15 mouse cellular contexts compared by ENCODE assay signal in genomic region chr7:127270256-127270655, GRCm38 (mm10). TPM values are rescaled to one million over a fixed set of nuclear protein-coding genes. Genes with fewer than 3 reads are reported as not detected.
DNase-seq lines count a peak whose midpoint lies in the region; TF ChIP-seq lines count a peak whose summit lies in the region.
"Had no signal": no experiment of that assay in that cellular context is flagged by ENCODE, and none has a peak within 500 bp of the region (broad histone marks: within the 10 kb centered on the region; RNA-seq: fewer than 3 reads in every experiment).

No protein-coding gene starts in this region.

- H3K27me3 ChIP-seq in megakaryocyte, embryonic 14.5 days (replicated peaks): no peaks in the 10 kb centered on the region
- H3K27me3 ChIP-seq: limb, embryonic 12.5 days; midbrain, embryonic 12.5 days had no signal

- peaks cover 35% of the 10 kb centered on the region for H3K36me3 ChIP-seq in megakaryocyte, embryonic 14.5 days (replicated peaks; ENCODE audit: low read length)

- no peak for TF ChIP-seq CTCF in lung, adult 2 months (IDR thresholded peaks at IDR 0.05; ENCODE audit: insufficient read depth, low read length)
- TF ChIP-seq CTCF in bone marrow macrophage, adult 2 months (IDR thresholded peaks at IDR 0.05; ENCODE audit: low read depth, low read length): no peak

- peak overlapping the region; percentile 79 for H3K27ac ChIP-seq in bone marrow macrophage, adult 2 months (ENCODE audit: insufficient read depth, low read depth, low read length)
- H3K27ac ChIP-seq: hindbrain, embryonic 14.5 days; left cerebral cortex, adult 2 months; limb, embryonic 12.5 days; midbrain, embryonic 12.5 days had no signal

- H3K4me3 ChIP-seq in lung, adult 2 months (replicated peaks; ENCODE audit: extremely low read depth, low read depth, low read length): no peak overlapping the region
- H3K4me3 ChIP-seq in bone marrow macrophage, adult 2 months (ENCODE audit: insufficient read depth, low read length): no peak overlapping the region
- peak overlapping the region; percentile 73 for H3K4me3 ChIP-seq in megakaryocyte, embryonic 14.5 days (replicated peaks)
- H3K4me3 ChIP-seq: left cerebral cortex, adult 2 months; limb, embryonic 12.5 days; midbrain, embryonic 12.5 days had no signal

- peak; percentile 40 for DNase-seq in lung, postnatal 36 days
- no peak for DNase-seq in lung, adult 2 months
- DNase-seq in left cerebral cortex, adult 18-20 months (ENCODE audit: low spot score in 2 of 2): no peak
- no peak for DNase-seq in heart, postnatal 10 days
- DNase-seq in adrenal gland, adult 8-10 months: no peak
- DNase-seq: cerebellum, adult 9-10 months; heart, adult 18-20 months; kidney, adult 8-10 months; thymus, adult 18-20 months had no signal

- H3K9me3 ChIP-seq in megakaryocyte, embryonic 14.5 days: peaks cover 5% of the 10 kb centered on the region

- H3K4me1 ChIP-seq in lung, adult 2 months (ENCODE audit: control insufficient read depth, insufficient read depth, low read length): peaks cover 9% of the 10 kb centered on the region
- H3K4me1 ChIP-seq in bone marrow macrophage, adult 2 months (ENCODE audit: control insufficient read depth, insufficient read depth, low read length): peaks cover 40% of the 10 kb centered on the region
- peaks cover 58% of the 10 kb centered on the region for H3K4me1 ChIP-seq in megakaryocyte, embryonic 14.5 days

- 60% methylated on average over 2 of the region's 2 CpGs for WGBS in lung, adult 2 months

- intact Hi-C loops in heart, postnatal 10 days (cut with DNase I): no loop called here

- TF ChIP-seq POLR2A in lung, adult 2 months (IDR thresholded peaks at IDR 0.05; ENCODE audit: borderline replicate concordance, extremely low read depth, low read depth, low read length): no peak
- no peak for TF ChIP-seq POLR2A in bone marrow macrophage, adult 2 months (IDR thresholded peaks at IDR 0.05; ENCODE audit: borderline replicate concordance, low read depth, low read length)

RNA-seq across cellular contexts. Expression of gene Sephs2, which starts 3.6 kb away (rescaled TPM):
- 15.4 and 16.2 TPM in 2 replicates for polyA plus RNA-seq in lung, adult 2 months (2012; rRNA removed)
- 72.2 and 77.0 TPM in 2 replicates for polyA plus RNA-seq in bone marrow macrophage, adult 2 months (2012; ENCODE audit: insufficient read depth, insufficient read length, missing spikeins)
- polyA plus RNA-seq in megakaryocyte, embryonic 14.5 days (2012; ENCODE audit: insufficient read depth, low replicate concordance): 32.9 and 41.0 TPM in 2 replicates
- 10 to 100 TPM; 33.4 to 35.8 TPM for total RNA-seq in left cerebral cortex, adult 18-20 months (2021)
- total RNA-seq in heart, postnatal 10 days (2021): 10 to 100 TPM; 39.4 to 49.4 TPM
- 100 to 1,000 TPM in 1 of 4 experiments, 10 to 100 TPM in 3; 44.5 to 105 (median 76.5) TPM for total RNA-seq in adrenal gland, adult 8-10 months (2022)

RNA-seq across cellular contexts. Expression of gene Dctpp1, which starts 9.7 kb away (rescaled TPM):
- 17.6 and 17.9 TPM in 2 replicates for polyA plus RNA-seq in lung, adult 2 months (2012; rRNA removed)
- polyA plus RNA-seq in bone marrow macrophage, adult 2 months (2012; ENCODE audit: insufficient read depth, insufficient read length, missing spikeins): 25.6 and 27.3 TPM in 2 replicates
- polyA plus RNA-seq in megakaryocyte, embryonic 14.5 days (2012; ENCODE audit: insufficient read depth, low replicate concordance): 65.3 and 143 TPM in 2 replicates
- 10 to 100 TPM; 20.8 to 23.2 TPM for total RNA-seq in left cerebral cortex, adult 18-20 months (2021)
- 10 to 100 TPM; 45.2 to 48.5 TPM for total RNA-seq in heart, postnatal 10 days (2021)
- 10 to 100 TPM; 28.2 to 36.5 (median 31.6) TPM for total RNA-seq in adrenal gland, adult 8-10 months (2022)

RNA-seq across cellular contexts. Expression of gene Itgal, which starts 25.8 kb away (rescaled TPM):
- polyA plus RNA-seq in lung, adult 2 months (2012; rRNA removed): 28.2 and 36.9 TPM in 2 replicates
- polyA plus RNA-seq in bone marrow macrophage, adult 2 months (2012; ENCODE audit: insufficient read depth, insufficient read length, missing spikeins): 42.3 and 49.7 TPM in 2 replicates
- polyA plus RNA-seq in megakaryocyte, embryonic 14.5 days (2012; ENCODE audit: insufficient read depth, low replicate concordance): 11.2 and 21.5 TPM in 2 replicates
- total RNA-seq in left cerebral cortex, adult 18-20 months (2021): under 1 TPM; 0.42 to 0.86 TPM
- total RNA-seq in heart, postnatal 10 days (2021): 1 to 10 TPM; 2.8 to 3.7 TPM
- total RNA-seq in adrenal gland, adult 8-10 months (2022): 1 to 10 TPM; 1.9 to 3.1 (median 2.7) TPM

RNA-seq across cellular contexts. Expression of gene Zfp771, which starts 26.2 kb away (rescaled TPM):
- 57.4 and 82.8 TPM in 2 replicates for polyA plus RNA-seq in lung, adult 2 months (2012; rRNA removed)
- polyA plus RNA-seq in bone marrow macrophage, adult 2 months (2012; ENCODE audit: insufficient read depth, insufficient read length, missing spikeins): 10.9 and 12.4 TPM in 2 replicates
- polyA plus RNA-seq in megakaryocyte, embryonic 14.5 days (2012; ENCODE audit: insufficient read depth, low replicate concordance): 85.4 and 270 TPM in 2 replicates
- total RNA-seq in left cerebral cortex, adult 18-20 months (2021): 10 to 100 TPM; 55.2 to 57.9 TPM
- 10 to 100 TPM; 14.3 to 15.9 TPM for total RNA-seq in heart, postnatal 10 days (2021)
- 10 to 100 TPM; 32.9 to 46.1 (median 39.7) TPM for total RNA-seq in adrenal gland, adult 8-10 months (2022)

RNA-seq across cellular contexts. Expression of gene Sept1, which starts 37.3 kb away (rescaled TPM):
- polyA plus RNA-seq in lung, adult 2 months (2012; rRNA removed): 26.5 and 28.5 TPM in 2 replicates
- 2.9 and 5.8 TPM in 2 replicates for polyA plus RNA-seq in bone marrow macrophage, adult 2 months (2012; ENCODE audit: insufficient read depth, insufficient read length, missing spikeins)
- 369 and 529 TPM in 2 replicates for polyA plus RNA-seq in megakaryocyte, embryonic 14.5 days (2012; ENCODE audit: insufficient read depth, low replicate concordance)
- total RNA-seq in left cerebral cortex, adult 18-20 months (2021): 1 to 10 TPM; 4.4 to 4.5 TPM
- total RNA-seq in heart, postnatal 10 days (2021): 10 to 100 TPM; 11.5 to 15.5 TPM
- 10 to 100 TPM in 2 of 4 experiments, 1 to 10 TPM in 2; 9.1 to 11.2 (median 10.3) TPM for total RNA-seq in adrenal gland, adult 8-10 months (2022)
